15 mouse cellular contexts compared by ENCODE assay signal in genomic region chr9:75666612-75667011, GRCm38 (mm10). TPM values are rescaled to one million over a fixed set of nuclear protein-coding genes. Genes with fewer than 3 reads are reported as not detected.
DNase-seq lines count a peak whose midpoint lies in the region; ATAC-seq and TF ChIP-seq lines count a peak whose summit lies in the region.
"Had no signal": no experiment of that assay in that cellular context is flagged by ENCODE, and none has a peak within 500 bp of the region (broad histone marks: within the 10 kb centered on the region; RNA-seq: fewer than 3 reads in every experiment).

No protein-coding gene starts in this region.

- no peak for TF ChIP-seq CTCF in heart, adult 2 months (IDR thresholded peaks at IDR 0.05)
- no peak for TF ChIP-seq CTCF in lung, adult 2 months (IDR thresholded peaks at IDR 0.05; ENCODE audit: insufficient read depth, low read length)

- no peak overlapping the region for H3K27ac ChIP-seq in heart, adult 2 months
- H3K27ac ChIP-seq in kidney, embryonic 14.5 days (ENCODE audit: low read depth, low read length): no peak overlapping the region
- H3K27ac ChIP-seq: embryonic facial prominence, embryonic 12.5 days; limb, embryonic 15.5 days; macrophage had no signal

- TF ChIP-seq EP300 in heart, adult 2 months (IDR thresholded peaks at IDR 0.05; ENCODE audit: insufficient read depth, low read depth, low read length): no peak

- ATAC-seq in kidney, embryonic 14.5 days (ENCODE audit: low FRiP score, low TSS enrichment): no peak
- ATAC-seq: forebrain, postnatal 0 days had no signal

- no peak overlapping the region for H3K9ac ChIP-seq in heart, adult 2 months (ENCODE audit: low read depth, low read length)
- H3K9ac ChIP-seq in kidney, embryonic 14.5 days (ENCODE audit: low read depth, low read length): no peak overlapping the region
- H3K9ac ChIP-seq: embryonic facial prominence, embryonic 12.5 days; forebrain, postnatal 0 days; limb, embryonic 15.5 days had no signal

- intact Hi-C loops in heart, adult 2 months (cut with DNase I): no loop called here

- H3K4me3 ChIP-seq in heart, adult 2 months: no peak overlapping the region
- no peak overlapping the region for H3K4me3 ChIP-seq in lung, adult 2 months (replicated peaks; ENCODE audit: extremely low read depth, low read depth, low read length)
- no peak overlapping the region for H3K4me3 ChIP-seq in kidney, embryonic 14.5 days (ENCODE audit: low read length)
- H3K4me3 ChIP-seq: embryonic facial prominence, embryonic 12.5 days; limb, embryonic 15.5 days had no signal

- no peaks in the 10 kb centered on the region for H3K36me3 ChIP-seq in heart, adult 2 months (ENCODE audit: control insufficient read depth, insufficient read depth, low read length)
- H3K36me3 ChIP-seq in kidney, embryonic 14.5 days (ENCODE audit: control insufficient read depth, insufficient read depth, low read length): no peaks in the 10 kb centered on the region
- H3K36me3 ChIP-seq: embryonic facial prominence, embryonic 12.5 days; limb, embryonic 15.5 days had no signal

- H3K79me2 ChIP-seq in heart, adult 2 months (replicated peaks; ENCODE audit: control insufficient read depth, insufficient read depth, low read length): no peaks in the 10 kb centered on the region

- no peaks in the 10 kb centered on the region for H3K27me3 ChIP-seq in heart, adult 2 months (ENCODE audit: control insufficient read depth, insufficient read depth, low read length)
- H3K27me3 ChIP-seq in kidney, embryonic 14.5 days (ENCODE audit: control insufficient read depth, insufficient read depth, low read length): no peaks in the 10 kb centered on the region
- H3K27me3 ChIP-seq: embryonic facial prominence, embryonic 12.5 days; limb, embryonic 15.5 days had no signal

- no peak for TF ChIP-seq POLR2A in heart, adult 2 months (IDR thresholded peaks at IDR 0.05; ENCODE audit: insufficient read depth, low read depth, low read length)
- TF ChIP-seq POLR2A in lung, adult 2 months (IDR thresholded peaks at IDR 0.05; ENCODE audit: borderline replicate concordance, extremely low read depth, low read depth, low read length): no peak

- H3K4me2 ChIP-seq in kidney, embryonic 14.5 days (replicated peaks; ENCODE audit: low read depth, low read length): no peak overlapping the region
- H3K4me2 ChIP-seq: embryonic facial prominence, embryonic 12.5 days; limb, embryonic 15.5 days had no signal

- DNase-seq in heart, adult 11 months: peak; percentile 90
- no peak for DNase-seq in heart, adult 2 months
- peak; percentile 11 for DNase-seq in lung, postnatal 10 days
- no peak for DNase-seq in lung, adult 2 months
- peak; percentile 63 for DNase-seq in cerebellum, adult 8-10 months
- DNase-seq in skeletal muscle tissue, adult 2 months (ENCODE audit: low read depth, low spot score): peak; percentile 13
- no peak for DNase-seq in thymus, postnatal 0 days (ENCODE audit: low spot score)
- DNase-seq: forebrain, postnatal 0 days; kidney, adult 8-10 months; spleen, adult 18-20 months; thymus, postnatal 14 days had no signal

- WGBS in heart, adult 2 months: 34% methylated on average over 5 of the region's 5 CpGs
- 43% methylated on average over 5 of the region's 5 CpGs for WGBS in lung, adult 2 months
- 76% methylated on average over 5 of the region's 5 CpGs for WGBS in kidney, embryonic 14.5 days

- H3K9me3 ChIP-seq in kidney, embryonic 14.5 days (ENCODE audit: control insufficient read depth, low read length): no peaks in the 10 kb centered on the region
- H3K9me3 ChIP-seq: embryonic facial prominence, embryonic 12.5 days; limb, embryonic 15.5 days had no signal

- no peaks in the 10 kb centered on the region for H3K4me1 ChIP-seq in heart, adult 2 months (ENCODE audit: control insufficient read depth, insufficient read depth, low read length)
- peaks cover 6% of the 10 kb centered on the region for H3K4me1 ChIP-seq in lung, adult 2 months (ENCODE audit: control insufficient read depth, insufficient read depth, low read length)
- H3K4me1 ChIP-seq in kidney, embryonic 14.5 days (ENCODE audit: control insufficient read depth, insufficient read depth, low read length): no peaks in the 10 kb centered on the region
- H3K4me1 ChIP-seq: embryonic facial prominence, embryonic 12.5 days; limb, embryonic 15.5 days had no signal

RNA-seq across cellular contexts. Expression of gene Scg3, which starts 17.2 kb away (rescaled TPM):
- total RNA-seq in heart, adult 2 months (2021): under 1 TPM; 0.37 to 0.43 TPM
- polyA plus RNA-seq in heart, adult 2 months (2012; rRNA removed): 0.20 and 1.3 TPM in 2 replicates
- 0.38 and 1.6 TPM in 2 replicates for polyA plus RNA-seq in lung, adult 2 months (2012; rRNA removed)
- polyA plus RNA-seq in kidney, embryonic 14.5 days (2014; fragmentation: Nextera tagmentation; extraction: Ambion mirVana): 0.26 and 0.35 TPM in 2 replicates
- polyA plus RNA-seq in thymus, postnatal 0 days (2015; fragmentation: Nextera tagmentation; extraction: Ambion mirVana): 0.27 and 0.30 TPM in 2 replicates
- polyA plus RNA-seq: macrophage had no signal

RNA-seq across cellular contexts. Expression of gene Lysmd2, which starts 41.1 kb away (rescaled TPM):
- total RNA-seq in heart, adult 2 months (2021): 1 to 10 TPM; 6.9 to 8.5 TPM
- 16.4 and 18.1 TPM in 2 replicates for polyA plus RNA-seq in heart, adult 2 months (2012; rRNA removed)
- 60.6 and 73.7 TPM in 2 replicates for polyA plus RNA-seq in lung, adult 2 months (2012; rRNA removed)
- polyA plus RNA-seq in kidney, embryonic 14.5 days (2014; fragmentation: Nextera tagmentation; extraction: Ambion mirVana): 36.2 and 43.7 TPM in 2 replicates
- polyA plus RNA-seq in thymus, postnatal 0 days (2015; fragmentation: Nextera tagmentation; extraction: Ambion mirVana): 16.7 and 19.9 TPM in 2 replicates
- polyA plus RNA-seq: macrophage had no signal

RNA-seq across cellular contexts. Expression of gene Tmod2, which starts 55.5 kb away (rescaled TPM):
- total RNA-seq in heart, adult 2 months (2021): 1 to 10 TPM; 3.8 to 4.7 TPM
- 1.0 and 2.6 TPM in 2 replicates for polyA plus RNA-seq in heart, adult 2 months (2012; rRNA removed)
- 3.3 and 7.6 TPM in 2 replicates for polyA plus RNA-seq in lung, adult 2 months (2012; rRNA removed)
- polyA plus RNA-seq in kidney, embryonic 14.5 days (2014; fragmentation: Nextera tagmentation; extraction: Ambion mirVana): 17.6 and 22.8 TPM in 2 replicates
- 2.2 and 2.4 TPM in 2 replicates for polyA plus RNA-seq in thymus, postnatal 0 days (2015; fragmentation: Nextera tagmentation; extraction: Ambion mirVana)
- polyA plus RNA-seq: macrophage had no signal

Comparison
In these comparisons a context has a peak if more than half of its experiments do, and no peak if none do; other contexts are left out.
1. DNase-seq: peak in heart, adult 11 months (single experiment), lung, postnatal 10 days (single experiment), cerebellum, adult 8-10 months (single experiment) and skeletal muscle tissue, adult 2 months (single experiment); none in heart, adult 2 months (0 of 2), lung, adult 2 months (single experiment) and thymus, postnatal 0 days (single experiment).